Mouse (Mus musculus): ENCODE measurements at regions not wholly inside any gene's neighbourhood (a gene's known extent, or its start where the extent isn't known, plus 50 kb on each side); places are given as distances from the start of the nearest gene placed in this dataset.
A peak's percentile ranks its signal among the peaks of the same experiment; 100 is the strongest.

- no peak for DNase-seq
Measured at GRCm38 (mm10) chr9:60931290-60931689, 136.9 kb downstream of the Uaca start.

- DNase-seq, result no peak
Measured at GRCm38 (mm10) chr9:60936937-60937336, 142.6 kb downstream of the Uaca start.

GRCm38 (mm10) chr9:60939858-60940804, 145.8 kb downstream of the Uaca start:
- DNase-seq, result peak; percentile 90

GRCm38 (mm10) chr9:60947363-60947762, 153.0 kb downstream of the Uaca start:
- no peak for DNase-seq

- no peak for DNase-seq
Measured at GRCm38 (mm10) chr9:60948531-60949070, 154.3 kb downstream of the Uaca start.

- no peak for DNase-seq
Measured at GRCm38 (mm10) chr9:60950161-60950560, 155.8 kb downstream of the Uaca start.

GRCm38 (mm10) chr9:60951071-60951561, 156.8 kb downstream of the Uaca start:
- peak; percentile 71 for DNase-seq

- no peak for DNase-seq
Measured at GRCm38 (mm10) chr9:60957438-60957837, 163.1 kb downstream of the Uaca start.

GRCm38 (mm10) chr9:60959537-60959936, 165.2 kb downstream of the Uaca start:
- DNase-seq, result no peak

GRCm38 (mm10) chr9:60962086-60962485, 167.7 kb downstream of the Uaca start:
- DNase-seq, result no peak

GRCm38 (mm10) chr9:60965641-60966040, 171.3 kb downstream of the Uaca start:
- DNase-seq, result no peak

GRCm38 (mm10) chr9:60968281-60969031, 174.1 kb downstream of the Uaca start:
- DNase-seq, result no peak

- no peak for DNase-seq
Measured at GRCm38 (mm10) chr9:60972201-60972910, 178.0 kb downstream of the Uaca start.

- DNase-seq, result no peak
Measured at GRCm38 (mm10) chr9:60974546-60974945, 180.2 kb downstream of the Uaca start.

GRCm38 (mm10) chr9:60982383-60983085, 188.2 kb downstream of the Uaca start:
- peak; percentile 38 for DNase-seq

GRCm38 (mm10) chr9:60983246-60983645, 188.9 kb downstream of the Uaca start:
- DNase-seq, result no peak

GRCm38 (mm10) chr9:60988113-60988512, 193.8 kb downstream of the Uaca start:
- DNase-seq, result no peak

GRCm38 (mm10) chr9:60989670-60990391, 195.5 kb downstream of the Uaca start:
- peak; percentile 44 for DNase-seq

GRCm38 (mm10) chr9:60991509-60991908, 197.2 kb downstream of the Uaca start:
- DNase-seq, result no peak

- no peak for DNase-seq
Measured at GRCm38 (mm10) chr9:60993661-60994060, 199.3 kb downstream of the Uaca start.

GRCm38 (mm10) chr9:60995096-60995495, 200.8 kb downstream of the Uaca start:
- no peak for DNase-seq
